Mouse (Mus musculus) forebrain, embryonic 11.5 days (tissue): Measurements from ENCODE around the gene Them7. TPM values are rescaled to one million over a fixed set of nuclear protein-coding genes. Genes with fewer than 3 reads are reported as not detected.

Experiments used
- ATAC-seq: fragments of 200-750 bp; cut with Nextera tagmentation; replicated peaks from 2 replicates; pipeline ENCODE4 v1.8.0; 2017; ENCODE audit warnings: moderate TSS enrichment; ENCODE audit not compliant: low FRiP score
- DNase-seq: peaks from one replicate; pipeline ENCODE4 v3.0.0-alpha.2; 2017; ENCODE audit warnings: low spot score
- H3K27ac ChIP-seq: fragments of 300-500 bp; sonication (generic); 2 replicates; pipeline ENCODE4 v1.5.1; 2014; ENCODE audit warnings: low read depth, low read length
- H3K27me3 ChIP-seq: fragments of 300-500 bp; sonication (generic); 2 replicates; pipeline ENCODE4 v1.6.1; 2014; ENCODE audit warnings: mild to moderate bottlenecking, low read length, mixed read lengths; ENCODE audit not compliant: control insufficient read depth, insufficient read depth
- H3K36me3 ChIP-seq: fragments of 300-500 bp; sonication (generic); 2 replicates; pipeline ENCODE4 v1.6.1; 2014; ENCODE audit warnings: mild to moderate bottlenecking, low read length, moderate library complexity, mixed read lengths; ENCODE audit not compliant: control insufficient read depth, insufficient read depth
- H3K4me1 ChIP-seq: fragments of 300-500 bp; sonication (generic); replicated peaks from 2 replicates; pipeline ENCODE4 v1.6.1; 2014; ENCODE audit warnings: low read length, mixed read lengths; ENCODE audit not compliant: control insufficient read depth, insufficient read depth
- H3K4me2 ChIP-seq: fragments of 300-500 bp; sonication (generic); 2 replicates; pipeline ENCODE4 v1.6.1; 2014; ENCODE audit warnings: low read depth, mild to moderate bottlenecking, low read length, moderate library complexity, mixed read lengths; ENCODE audit not compliant: severe bottlenecking
- H3K4me3 ChIP-seq: fragments of 300-500 bp; sonication (generic); 2 replicates; pipeline ENCODE4 v1.5.1; 2014; ENCODE audit warnings: low read depth, low read length
- H3K9ac ChIP-seq: fragments of 300-500 bp; sonication (generic); 2 replicates; pipeline ENCODE4 v1.6.1; 2014; ENCODE audit warnings: low read length
- H3K9me3 ChIP-seq: fragments of 300-500 bp; sonication (generic); 2 replicates; pipeline ENCODE4 v1.6.1; 2016; ENCODE audit warnings: low read length, mixed read lengths; ENCODE audit not compliant: control insufficient read depth
- WGBS: fragments of 180-500 bp; shearing (Covaris S2); extraction: QIAGEN DNeasy Blood & Tissue Kit; methylation state at CpG from one replicate; pipeline ENCODE4 v1.1.7; 2014; 5-methylcytosine and 5-hydroxymethylcytosine counted together
- polyA plus RNA-seq: library from polyadenylated mRNA; unstranded; fragments of >200 nt; fragmentation: Nextera tagmentation; extraction: Ambion mirVana; gene quantifications from 2 replicates; pipeline ENCODE4 v1.2.1, GENCODE M21; 2014

Them7 gene
- polyA plus RNA-seq, 1 experiment from 2014 or later: 0.16 TPM

- Histone ChIP-seq H3K27me3 (no peaks in the 10 kb centered on the region), H3K4me1 (no peaks in the 10 kb centered on the region; the same call in 1 of the 2 replicates), H3K36me3 (no peaks in the 10 kb centered on the region), H3K27ac (no peak overlapping the region), H3K4me2 (no peak overlapping the region), H3K4me3 (no peak overlapping the region), H3K9ac (no peak overlapping the region), H3K9me3 (no peaks in the 10 kb centered on the region)
- no peak for ATAC-seq
- no peak for DNase-seq
- 81% methylated on average over 11 of the region's 11 CpGs for WGBS
Observed at GRCm38 (mm10) chr2:105261335-105261734, 37.2 kb downstream of the Them7 start.

- WGBS: 9% methylated on average over 2 of the region's 2 CpGs
Observed at GRCm38 (mm10) chr2:105263219-105263618, 39.1 kb downstream of the Them7 start.

GRCm38 (mm10) chr2:105282407-105283077 lies 58.4 kb downstream of the Them7 start:
- Histone ChIP-seq H3K27me3 (no peaks in the 10 kb centered on the region), H3K9me3 (no peaks in the 10 kb centered on the region), H3K4me3 (no peak overlapping the region), H3K36me3 (no peaks in the 10 kb centered on the region), H3K4me2 (no peak overlapping the region), H3K4me1 (no peaks in the 10 kb centered on the region), H3K27ac (no peak overlapping the region), H3K9ac (no peak overlapping the region)
- ATAC-seq (0 out of 2 replicates have a peak, but pooled peaks have one; percentile 44), DNase-seq (no peak)
- 53% methylated on average over 6 of the region's 6 CpGs for WGBS

More at GRCm38 (mm10) chr2:105263219-105263618, 39.1 kb downstream of the Them7 start:
- Histone ChIP-seq H3K4me3 (no peak overlapping the region), H3K4me2 (no peak overlapping the region), H3K9ac (no peak overlapping the region), H3K9me3 (no peaks in the 10 kb centered on the region), H3K27ac (no peak overlapping the region), H3K27me3 (no peaks in the 10 kb centered on the region), H3K36me3 (no peaks in the 10 kb centered on the region), H3K4me1 (no peaks in the 10 kb centered on the region; the same call in 1 of the 2 replicates)
- DNase-seq (no peak), ATAC-seq (no peak)

GRCm38 (mm10) chr2:105283811-105284210 lies 59.7 kb downstream of the Them7 start:
- H3K36me3 ChIP-seq: no peaks in the 10 kb centered on the region
- H3K27me3 ChIP-seq: no peaks in the 10 kb centered on the region
- H3K4me2 ChIP-seq: no peak overlapping the region
- no peak overlapping the region for H3K27ac ChIP-seq
- ATAC-seq (no peak), DNase-seq (no peak)
- no peak overlapping the region for H3K4me3 ChIP-seq
- no peaks in the 10 kb centered on the region for H3K9me3 ChIP-seq
- no peak overlapping the region for H3K9ac ChIP-seq
- no peaks in the 10 kb centered on the region for H3K4me1 ChIP-seq

GRCm38 (mm10) chr2:105284855-105285254 lies 60.7 kb downstream of the Them7 start:
- no peaks in the 10 kb centered on the region for H3K4me1 ChIP-seq
- no peaks in the 10 kb centered on the region for H3K27me3 ChIP-seq
- H3K36me3 ChIP-seq: no peaks in the 10 kb centered on the region
- 70% methylated on average over 4 of the region's 4 CpGs for WGBS
- no peak for DNase-seq
- H3K9ac ChIP-seq: no peak overlapping the region
- H3K4me2 ChIP-seq: no peak overlapping the region
- no peaks in the 10 kb centered on the region for H3K9me3 ChIP-seq
- no peak overlapping the region for H3K27ac ChIP-seq
- ATAC-seq: no peak
- no peak overlapping the region for H3K4me3 ChIP-seq

GRCm38 (mm10) chr2:105295823-105296222 lies 71.7 kb downstream of the Them7 start:
- WGBS: 9% methylated on average over 1 of the region's 1 CpGs
- DNase-seq (no peak), ATAC-seq (no peak)
- no peaks in the 10 kb centered on the region for H3K9me3 ChIP-seq
- H3K36me3 ChIP-seq: no peaks in the 10 kb centered on the region
- no peak overlapping the region for H3K4me2 ChIP-seq
- H3K4me1 ChIP-seq: no peaks in the 10 kb centered on the region
- no peak overlapping the region for H3K9ac ChIP-seq
- H3K27ac ChIP-seq: no peak overlapping the region
- no peak overlapping the region for H3K4me3 ChIP-seq
- no peaks in the 10 kb centered on the region for H3K27me3 ChIP-seq

GRCm38 (mm10) chr2:105298888-105299287 lies 74.8 kb downstream of the Them7 start:
- no peaks in the 10 kb centered on the region for H3K27me3 ChIP-seq
- ATAC-seq (no peak), DNase-seq (no peak)
- no peaks in the 10 kb centered on the region for H3K4me1 ChIP-seq
- no peaks in the 10 kb centered on the region for H3K9me3 ChIP-seq
- H3K4me3 ChIP-seq: no peak overlapping the region
- 89% methylated on average over 1 of the region's 1 CpGs for WGBS
- H3K9ac ChIP-seq: no peak overlapping the region
- no peak overlapping the region for H3K4me2 ChIP-seq
- H3K36me3 ChIP-seq: no peaks in the 10 kb centered on the region
- no peak overlapping the region for H3K27ac ChIP-seq

GRCm38 (mm10) chr2:105301082-105301481 lies 77.0 kb downstream of the Them7 start:
- no peaks in the 10 kb centered on the region for H3K9me3 ChIP-seq
- ATAC-seq (no peak), DNase-seq (no peak)
- H3K4me1 ChIP-seq: no peaks in the 10 kb centered on the region
- no peaks in the 10 kb centered on the region for H3K27me3 ChIP-seq
- H3K4me3 ChIP-seq: no peak overlapping the region
- H3K9ac ChIP-seq: no peak overlapping the region
- no peaks in the 10 kb centered on the region for H3K36me3 ChIP-seq
- H3K27ac ChIP-seq: no peak overlapping the region
- WGBS: 93% methylated on average over 8 of the region's 8 CpGs
- no peak overlapping the region for H3K4me2 ChIP-seq

GRCm38 (mm10) chr2:105301531-105301930 lies 77.4 kb downstream of the Them7 start:
- WGBS: 60% methylated on average over 10 of the region's 10 CpGs
- Histone ChIP-seq H3K27me3 (no peaks in the 10 kb centered on the region), H3K4me3 (no peak overlapping the region), H3K9me3 (no peaks in the 10 kb centered on the region), H3K9ac (no peak overlapping the region), H3K4me2 (no peak overlapping the region), H3K4me1 (no peaks in the 10 kb centered on the region), H3K36me3 (no peaks in the 10 kb centered on the region), H3K27ac (no peak overlapping the region)
- DNase-seq: no peak
- no peak for ATAC-seq
